Comparison of ENCODE assay signal across 8 mouse cellular contexts in genomic region chr2:73560899-73561664, GRCm38 (mm10). TPM values are rescaled to one million over a fixed set of nuclear protein-coding genes. Genes with fewer than 3 reads are reported as not detected.
DNase-seq lines count a peak whose midpoint lies in the region; ATAC-seq and TF ChIP-seq lines count a peak whose summit lies in the region.

No protein-coding gene starts in this region.

- no peak for DNase-seq in left cerebral cortex, adult 2 months (ENCODE audit: extremely low spot score in 1 of 2, low spot score in 2 of 2)
- DNase-seq in left cerebral cortex, postnatal 25 days (ENCODE audit: low spot score in 2 of 2), result no peak
- no peak for DNase-seq in ovary, postnatal 14 days (ENCODE audit: low spot score)
- DNase-seq in thymus, postnatal 4 days, result no peak

- H3K4me2 ChIP-seq in embryonic facial prominence, embryonic 13.5 days, result peak overlapping the region; percentile 67
- H3K4me2 ChIP-seq in limb, embryonic 12.5 days, result peak overlapping the region; percentile 68

- WGBS in embryonic facial prominence, embryonic 13.5 days, result 2% methylated on average over 23 of the region's 23 CpGs
- 3% methylated on average over 18 of the region's 23 CpGs for WGBS in limb, embryonic 12.5 days
- 5% methylated on average over 23 of the region's 23 CpGs for WGBS in olfactory bulb, adult 2 months

- no peaks in the 10 kb centered on the region for H3K36me3 ChIP-seq in embryonic facial prominence, embryonic 13.5 days
- no peaks in the 10 kb centered on the region for H3K36me3 ChIP-seq in limb, embryonic 12.5 days

- TF ChIP-seq POLR2A in olfactory bulb, adult 2 months (IDR thresholded peaks at IDR 0.05; ENCODE audit: insufficient read depth, low read depth, low read length), result no peak

- H3K27me3 ChIP-seq in embryonic facial prominence, embryonic 13.5 days, result no peaks in the 10 kb centered on the region
- H3K27me3 ChIP-seq in limb, embryonic 12.5 days, result no peaks in the 10 kb centered on the region

- H3K9me3 ChIP-seq in embryonic facial prominence, embryonic 13.5 days, result no peaks in the 10 kb centered on the region
- H3K9me3 ChIP-seq in limb, embryonic 12.5 days, result no peaks in the 10 kb centered on the region

- intact Hi-C loops in left cerebral cortex, adult 2 months (cut with DNase I), result no loop called here
- intact Hi-C loops in left cerebral cortex, postnatal 25 days (cut with DNase I), result loop anchor here (10.0 kb wide), 1 partner anchor 354 kb away; the partner anchor contains the start of gene Atp5g3

- peaks cover 24% of the 10 kb centered on the region for H3K4me1 ChIP-seq in embryonic facial prominence, embryonic 13.5 days
- peaks cover 20% of the 10 kb centered on the region for H3K4me1 ChIP-seq in limb, embryonic 12.5 days (replicated peaks)
- peaks cover 5% of the 10 kb centered on the region; the same call in 1 of the 2 replicates for H3K4me1 ChIP-seq in olfactory bulb, adult 2 months (ENCODE audit: control insufficient read depth, insufficient read depth, low read length)

- TF ChIP-seq CTCF in left cerebral cortex, adult 2 months (IDR thresholded peaks at IDR 0.05), result no peak
- no peak for TF ChIP-seq CTCF in olfactory bulb, adult 2 months (IDR thresholded peaks at IDR 0.05; ENCODE audit: insufficient read depth, low read depth, low read length)

- peak overlapping the region; percentile 35 for H3K4me3 ChIP-seq in left cerebral cortex, adult 2 months
- H3K4me3 ChIP-seq in embryonic facial prominence, embryonic 13.5 days, result peak overlapping the region; percentile 40
- peak overlapping the region; percentile 41 for H3K4me3 ChIP-seq in limb, embryonic 12.5 days (replicated peaks)
- H3K4me3 ChIP-seq in olfactory bulb, adult 2 months (ENCODE audit: insufficient read depth, low read depth, low read length), result peak overlapping the region; percentile 26

- H3K27ac ChIP-seq in left cerebral cortex, adult 2 months, result no peak overlapping the region
- no peak overlapping the region for H3K27ac ChIP-seq in embryonic facial prominence, embryonic 13.5 days
- no peak overlapping the region for H3K27ac ChIP-seq in limb, embryonic 12.5 days
- no peak overlapping the region for H3K27ac ChIP-seq in olfactory bulb, adult 2 months (ENCODE audit: insufficient read depth, low read depth, low read length)

- ATAC-seq in embryonic facial prominence, embryonic 13.5 days (ENCODE audit: insufficient number of reproducible peaks, insufficient read depth, low FRiP score, low TSS enrichment, low read depth), result no peak
- 0 out of 2 replicates have a peak, but pooled peaks have one; percentile 21 for ATAC-seq in limb, embryonic 12.5 days (ENCODE audit: insufficient number of reproducible peaks, insufficient read depth, low FRiP score, low TSS enrichment, low read depth)
- ATAC-seq in CD4-positive, CD25-positive, alpha-beta regulatory T cell, adult 4 months, result no peak

- peak overlapping the region; percentile 55; the same call in 1 of the 2 replicates for H3K9ac ChIP-seq in embryonic facial prominence, embryonic 13.5 days
- peak overlapping the region; percentile 53 for H3K9ac ChIP-seq in limb, embryonic 12.5 days (replicated peaks)

RNA-seq across cellular contexts. Expression of gene Chrna1, which starts 19.1 kb away (rescaled TPM):
- total RNA-seq in left cerebral cortex, adult 2 months (2021), result under 1 TPM; 0.12 to 0.25 TPM
- total RNA-seq in left cerebral cortex, postnatal 25 days (2021), result under 1 TPM in 1 of 2 experiments, not detected in 1; 0.18 TPM
- 1.5 and 3.2 TPM in 2 replicates for polyA plus RNA-seq in embryonic facial prominence, embryonic 13.5 days (2015; fragmentation: Nextera tagmentation; extraction: Ambion mirVana)
- 7.9 and 8.6 TPM in 2 replicates for polyA plus RNA-seq in limb, embryonic 12.5 days (2016; fragmentation: Nextera tagmentation; extraction: Ambion mirVana)
- polyA plus RNA-seq in olfactory bulb, adult 2 months (2012; ENCODE audit: insufficient read depth, insufficient read length, low replicate concordance, missing spikeins), result not detected in 2 replicates
- not detected for polyA plus RNA-seq in CD4-positive, CD25-positive, alpha-beta regulatory T cell, adult 4 months (2017; shearing (Covaris generic))

RNA-seq across cellular contexts. Expression of gene Wipf1, which starts 31.5 kb away (rescaled TPM):
- total RNA-seq in left cerebral cortex, adult 2 months (2021), result 1 to 10 TPM; 7.4 to 7.9 TPM
- 1 to 10 TPM; 7.0 to 8.4 TPM for total RNA-seq in left cerebral cortex, postnatal 25 days (2021)
- 19.9 and 23.4 TPM in 2 replicates for polyA plus RNA-seq in embryonic facial prominence, embryonic 13.5 days (2015; fragmentation: Nextera tagmentation; extraction: Ambion mirVana)
- 16.1 and 17.7 TPM in 2 replicates for polyA plus RNA-seq in limb, embryonic 12.5 days (2016; fragmentation: Nextera tagmentation; extraction: Ambion mirVana)
- polyA plus RNA-seq in olfactory bulb, adult 2 months (2012; ENCODE audit: insufficient read depth, insufficient read length, low replicate concordance, missing spikeins), result not detected in 2 replicates
- polyA plus RNA-seq in CD4-positive, CD25-positive, alpha-beta regulatory T cell, adult 4 months (2017; shearing (Covaris generic)), result 10 to 100 TPM; 54.2 to 66.6 TPM
